Mouse (Mus musculus) heart, embryonic 10.5 days (tissue): ENCODE data around the gene Ldhd. TPM values are rescaled to one million over a fixed set of nuclear protein-coding genes. Genes with fewer than 3 reads are reported as not detected.
"Not testable (repeated sequence)": the region's sequence is repeated elsewhere in the genome, so short reads cannot be mapped to it uniquely, and the experiment has no call there.

ENCODE experiments used
- DNase-seq: peaks from one replicate; pipeline ENCODE4 v3.0.0-alpha.2; 2017; ENCODE audit warnings: low spot score
- H3K27ac ChIP-seq: fragments of 300-500 bp; sonication (generic); 2 replicates; pipeline ENCODE4 v1.5.1; 2016; ENCODE audit warnings: mild to moderate bottlenecking
- H3K27me3 ChIP-seq: fragments of 300-500 bp; sonication (generic); 2 replicates; pipeline ENCODE4 v1.6.1; 2016; ENCODE audit warnings: mild to moderate bottlenecking; ENCODE audit not compliant: poor library complexity, insufficient read depth, severe bottlenecking
- H3K36me3 ChIP-seq: fragments of 300-500 bp; sonication (generic); 2 replicates; pipeline ENCODE4 v1.6.1; 2016; ENCODE audit warnings: mild to moderate bottlenecking, moderate library complexity
- H3K4me1 ChIP-seq: fragments of 300-500 bp; sonication (generic); 2 replicates; pipeline ENCODE4 v1.6.1; 2016; ENCODE audit warnings: mild to moderate bottlenecking
- H3K4me3 ChIP-seq: fragments of 300-500 bp; sonication (generic); 2 replicates; pipeline ENCODE4 v1.5.1; 2016; ENCODE audit warnings: mild to moderate bottlenecking, moderate library complexity
- H3K9me3 ChIP-seq: fragments of 300-500 bp; sonication (generic); 2 replicates; pipeline ENCODE4 v1.6.1; 2016; ENCODE audit warnings: mild to moderate bottlenecking, moderate library complexity
- WGBS: fragments of 180-500 bp; shearing (Covaris S2); methylation state at CpG from one replicate; pipeline ENCODE4 v1.1.7; 2016; 5-methylcytosine and 5-hydroxymethylcytosine counted together
- polyA plus RNA-seq: library from polyadenylated mRNA; unstranded; fragments of >200 nt; fragmentation: Nextera tagmentation; extraction: Ambion mirVana; gene quantifications from 2 replicates; pipeline ENCODE4 v1.2.1, GENCODE M21; 2016

The Ldhd gene
- polyA plus RNA-seq = 0.30 and 0.43 TPM in 2 replicates

GRCm38 (mm10) chr8:111630105-111630521, at the start of gene Ldhd:
Gene Ldhd, minus strand, starts transcription at chr8:111630374.
- 28% methylated on average over 13 of the region's 13 CpGs for WGBS
- H3K36me3 ChIP-seq = peaks cover 6% of the 10 kb centered on the region; the same call in 1 of the 2 replicates

GRCm38 (mm10) chr8:111678848-111679247, 48.7 kb upstream of the Ldhd start:
- WGBS = 85% methylated on average over 7 of the region's 7 CpGs
- Histone ChIP-seq H3K4me3 (no peak overlapping the region), H3K9me3 (0 out of 2 replicates have a peak, but pooled peaks cover 4% of the 10 kb centered on the region), H3K27ac (no peak overlapping the region), H3K4me1 (peaks cover 3% of the 10 kb centered on the region; the same call in 1 of the 2 replicates), H3K36me3 (no peaks in the 10 kb centered on the region), H3K27me3 (no peaks in the 10 kb centered on the region; the same call in 1 of the 2 replicates)
- DNase-seq = no peak

More at GRCm38 (mm10) chr8:111630105-111630521, at the start of gene Ldhd:
- peak within 1 kb of the TSS; percentile 47 for H3K27ac ChIP-seq
- H3K27me3 ChIP-seq = no peaks in the 10 kb centered on the region
- H3K4me1 ChIP-seq = peaks cover 6% of the 10 kb centered on the region
- H3K9me3 ChIP-seq = no peaks in the 10 kb centered on the region
- no peak for DNase-seq
- peak within 1 kb of the TSS; percentile 51 for H3K4me3 ChIP-seq

GRCm38 (mm10) chr8:111678111-111678510, 47.9 kb upstream of the Ldhd start:
- H3K27me3 ChIP-seq = no peaks in the 10 kb centered on the region; the same call in 1 of the 2 replicates
- H3K9me3 ChIP-seq = 0 out of 2 replicates have a peak, but pooled peaks cover 4% of the 10 kb centered on the region
- 34% methylated on average over 3 of the region's 3 CpGs for WGBS
- DNase-seq = no peak
- H3K4me3 ChIP-seq = no peak overlapping the region
- peaks cover 3% of the 10 kb centered on the region; the same call in 1 of the 2 replicates for H3K4me1 ChIP-seq
- H3K36me3 ChIP-seq = no peaks in the 10 kb centered on the region
- H3K27ac ChIP-seq = no peak overlapping the region

- peaks cover 3% of the 10 kb centered on the region; the same call in 1 of the 2 replicates for H3K4me1 ChIP-seq
- peaks cover 6% of the 10 kb centered on the region for H3K36me3 ChIP-seq
- WGBS = 73% methylated on average over 8 of the region's 8 CpGs
- 0 out of 2 replicates have a peak, but pooled peaks cover 4% of the 10 kb centered on the region for H3K9me3 ChIP-seq
- no peaks in the 10 kb centered on the region; the same call in 1 of the 2 replicates for H3K27me3 ChIP-seq
- no peak overlapping the region for H3K27ac ChIP-seq
- DNase-seq = no peak
- no peak overlapping the region for H3K4me3 ChIP-seq
Observed at GRCm38 (mm10) chr8:111676237-111676636, 46.1 kb upstream of the Ldhd start.

- H3K36me3 ChIP-seq = peaks cover 53% of the 10 kb centered on the region
- H3K27me3 ChIP-seq = no peaks in the 10 kb centered on the region
Observed at GRCm38 (mm10) chr8:111666751-111667150, 36.6 kb upstream of the Ldhd start.

GRCm38 (mm10) chr8:111662473-111662872, 32.3 kb upstream of the Ldhd start:
- no peak for DNase-seq
- H3K27me3 ChIP-seq = no peaks in the 10 kb centered on the region
- no peak overlapping the region for H3K4me3 ChIP-seq
- H3K9me3 ChIP-seq = no peaks in the 10 kb centered on the region
- peaks cover 32% of the 10 kb centered on the region for H3K36me3 ChIP-seq
- H3K27ac ChIP-seq = no peak overlapping the region
- peaks cover 12% of the 10 kb centered on the region for H3K4me1 ChIP-seq
- WGBS = 87% methylated on average over 3 of the region's 3 CpGs

More at GRCm38 (mm10) chr8:111666751-111667150, 36.6 kb upstream of the Ldhd start:
- no peak for DNase-seq
- H3K4me1 ChIP-seq = no peaks in the 10 kb centered on the region
- no peak overlapping the region for H3K4me3 ChIP-seq
- no peak overlapping the region for H3K27ac ChIP-seq
- WGBS = 80% methylated on average over 2 of the region's 2 CpGs
- H3K9me3 ChIP-seq = 0 out of 2 replicates have a peak, but pooled peaks cover 3% of the 10 kb centered on the region

GRCm38 (mm10) chr8:111658819-111659423, 28.7 kb upstream of the Ldhd start:
- Histone ChIP-seq H3K4me1 (peaks cover 21% of the 10 kb centered on the region), H3K36me3 (peaks cover 17% of the 10 kb centered on the region), H3K27ac (peak overlapping the region; percentile 62; the same call in 1 of the 2 replicates), H3K4me3 (no peak overlapping the region), H3K27me3 (no peaks in the 10 kb centered on the region), H3K9me3 (no peaks in the 10 kb centered on the region)
- no peak for DNase-seq
- WGBS = 47% methylated on average over 6 of the region's 6 CpGs

- no peaks in the 10 kb centered on the region for H3K27me3 ChIP-seq
- no peak overlapping the region for H3K4me3 ChIP-seq
- no peak for DNase-seq
- H3K36me3 ChIP-seq = peaks cover 17% of the 10 kb centered on the region
- no peaks in the 10 kb centered on the region for H3K9me3 ChIP-seq
- no peak overlapping the region for H3K27ac ChIP-seq
- WGBS = 40% methylated on average over 1 of the region's 1 CpGs
- peaks cover 21% of the 10 kb centered on the region for H3K4me1 ChIP-seq
Observed at GRCm38 (mm10) chr8:111657312-111657854, 27.2 kb upstream of the Ldhd start.

- peaks cover 26% of the 10 kb centered on the region for H3K4me1 ChIP-seq
- 93% methylated on average over 2 of the region's 2 CpGs for WGBS
- DNase-seq = no peak
- H3K9me3 ChIP-seq = no peaks in the 10 kb centered on the region
- H3K27ac ChIP-seq = no peak overlapping the region
- H3K4me3 ChIP-seq = no peak overlapping the region
- no peaks in the 10 kb centered on the region for H3K36me3 ChIP-seq
- no peaks in the 10 kb centered on the region for H3K27me3 ChIP-seq
Observed at GRCm38 (mm10) chr8:111653524-111653923, 23.4 kb upstream of the Ldhd start.

- no peaks in the 10 kb centered on the region for H3K27me3 ChIP-seq
- H3K27ac ChIP-seq = no peak overlapping the region
- no peaks in the 10 kb centered on the region for H3K9me3 ChIP-seq
- H3K4me3 ChIP-seq = no peak overlapping the region
- no peaks in the 10 kb centered on the region for H3K36me3 ChIP-seq
- peaks cover 11% of the 10 kb centered on the region for H3K4me1 ChIP-seq
- 95% methylated on average over 3 of the region's 3 CpGs for WGBS
- no peak for DNase-seq
Observed at GRCm38 (mm10) chr8:111650651-111651050, 20.5 kb upstream of the Ldhd start.

GRCm38 (mm10) chr8:111648834-111649233, 18.7 kb upstream of the Ldhd start:
- H3K36me3 ChIP-seq = no peaks in the 10 kb centered on the region
- no peaks in the 10 kb centered on the region for H3K9me3 ChIP-seq
- no peak for DNase-seq
- peaks cover 11% of the 10 kb centered on the region for H3K4me1 ChIP-seq
- no peaks in the 10 kb centered on the region for H3K27me3 ChIP-seq
- no peak overlapping the region for H3K4me3 ChIP-seq
- no peak overlapping the region for H3K27ac ChIP-seq
- WGBS = 65% methylated on average over 2 of the region's 2 CpGs

- no peaks in the 10 kb centered on the region for H3K36me3 ChIP-seq
- H3K4me3 ChIP-seq = no peak overlapping the region
- H3K4me1 ChIP-seq = peaks cover 19% of the 10 kb centered on the region
- no peak overlapping the region for H3K27ac ChIP-seq
- WGBS = 88% methylated on average over 8 of the region's 8 CpGs
- no peak for DNase-seq
- no peaks in the 10 kb centered on the region for H3K27me3 ChIP-seq
- H3K9me3 ChIP-seq = no peaks in the 10 kb centered on the region
Observed at GRCm38 (mm10) chr8:111645715-111646114, 15.5 kb upstream of the Ldhd start.

- not testable (repeated sequence) for H3K9me3 ChIP-seq, H3K27me3 ChIP-seq, H3K36me3 ChIP-seq, DNase-seq
- Histone ChIP-seq H3K4me3 (peak overlapping the region; percentile 90), H3K4me1 (peaks cover 19% of the 10 kb centered on the region), H3K27ac (peak overlapping the region; percentile 100; the same call in 1 of the 2 replicates)
- WGBS = 68% methylated on average over 12 of the region's 12 CpGs
Observed at GRCm38 (mm10) chr8:111644286-111645051, 14.3 kb upstream of the Ldhd start.
